Mouse (Mus musculus): ENCODE results near the gene Rec8. TPM values are rescaled to one million over a fixed set of nuclear protein-coding genes. Genes with fewer than 3 reads are reported as not detected.

Rec8 gene
- polyA plus RNA-seq, 1 experiment from 2014 or later, result not detected

GRCm38 (mm10) chr14:55580731-55581130, 37.1 kb upstream of the Rec8 start:
- CTCF ChIA-PET, result no interaction called here
- POLR2A ChIA-PET, result no interaction called here
- DNase-seq (ENCODE audit: low read depth, low spot score) (no peak), ATAC-seq (no peak)
- no peaks in the 10 kb centered on the region for H3K27me3 ChIP-seq
- in situ Hi-C loops (cut with MboI; ENCODE audit: low pct_unique_long_range_greater_than_20kb), result loop anchor here (25.0 kb wide), 1 partner anchor 693 kb away; the partner anchor contains the start of genes Bcl2l2, Gm20521, Pabpn1 and Ppp1r3e
- TF ChIP-seq CTCF (IDR thresholded peaks at IDR 0.05), result no peak

- in situ Hi-C loops (cut with MboI; ENCODE audit: low pct_unique_long_range_greater_than_20kb), result loop anchor here (25.0 kb wide), 1 partner anchor 695 kb away; the partner anchor contains the start of genes Bcl2l2, Gm20521, Pabpn1 and Ppp1r3e
- ATAC-seq (peak; percentile 49), DNase-seq (ENCODE audit: low read depth, low spot score) (no peak)
- POLR2A ChIA-PET, result interaction anchor here (1.8 kb wide), 1 partner anchor 21 kb away, joined by 8 read pairs; the partner anchor contains the start of gene A730061H03Rik
- H3K27me3 ChIP-seq, result no peaks in the 10 kb centered on the region
- CTCF ChIA-PET, result interaction anchor here (1.2 kb wide), 1 partner anchor 30 kb away, joined by 3 read pairs; no protein-coding TSS in a partner anchor
- no peak for TF ChIP-seq CTCF (IDR thresholded peaks at IDR 0.05)
Observed at GRCm38 (mm10) chr14:55581981-55582681, 35.7 kb upstream of the Rec8 start.

GRCm38 (mm10) chr14:55584303-55584701, 33.5 kb upstream of the Rec8 start:
- no peaks in the 10 kb centered on the region for H3K27me3 ChIP-seq
- in situ Hi-C loops (cut with MboI; ENCODE audit: low pct_unique_long_range_greater_than_20kb), result loop anchor here (25.0 kb wide), 1 partner anchor 697 kb away; the partner anchor contains the start of genes Bcl2l2, Gm20521, Pabpn1 and Ppp1r3e
- ATAC-seq (no peak), DNase-seq (ENCODE audit: low read depth, low spot score) (no peak)
- ChIA-PET CTCF (interaction anchor here (1.1 to 1.5 kb wide), 2 partner anchors 18 to 27 kb away, joined by 3 to 4 read pairs; no protein-coding TSS in a partner anchor), POLR2A (no interaction called here)
- TF ChIP-seq CTCF (IDR thresholded peaks at IDR 0.05), result no peak

- CTCF ChIA-PET, result interaction anchor here (1.1 to 1.5 kb wide), 3 partner anchors 17 to 28 kb away, joined by 3 to 4 read pairs (median 3); no protein-coding TSS in a partner anchor
- no peaks in the 10 kb centered on the region for H3K27me3 ChIP-seq
- ATAC-seq (peak; percentile 25), DNase-seq (ENCODE audit: low read depth, low spot score) (no peak)
- POLR2A ChIA-PET, result no interaction called here
- TF ChIP-seq CTCF (IDR thresholded peaks at IDR 0.05), result no peak
- in situ Hi-C loops (cut with MboI; ENCODE audit: low pct_unique_long_range_greater_than_20kb), result loop anchor here (25.0 kb wide), 1 partner anchor 698 kb away; the partner anchor contains the start of genes Bcl2l2, Gm20521, Pabpn1 and Ppp1r3e
Observed at GRCm38 (mm10) chr14:55584702-55585565, 32.9 kb upstream of the Rec8 start, which contains the start of gene Emc9. TSS of gene Emc9 (minus strand) at chr14:55585302.

GRCm38 (mm10) chr14:55585566-55585960, 32.3 kb upstream of the Rec8 start:
- no peaks in the 10 kb centered on the region for H3K27me3 ChIP-seq
- TF ChIP-seq CTCF (IDR thresholded peaks at IDR 0.05), result no peak
- ChIA-PET CTCF (interaction anchor here (1.1 to 1.5 kb wide), 2 partner anchors 19 to 28 kb away, joined by 3 to 4 read pairs; no protein-coding TSS in a partner anchor), POLR2A (no interaction called here)
- DNase-seq (ENCODE audit: low read depth, low spot score), result no peak
- in situ Hi-C loops (cut with MboI; ENCODE audit: low pct_unique_long_range_greater_than_20kb), result loop anchor here (25.0 kb wide), 1 partner anchor 698 kb away; the partner anchor contains the start of genes Bcl2l2, Gm20521, Pabpn1 and Ppp1r3e
- ATAC-seq, result no peak

GRCm38 (mm10) chr14:55586149-55586548, 31.7 kb upstream of the Rec8 start:
- DNase-seq (ENCODE audit: low read depth, low spot score) (no peak), ATAC-seq (no peak)
- CTCF ChIA-PET, result interaction anchor here (0.7 kb wide), 1 partner anchor 14 kb away, joined by 3 read pairs; no protein-coding TSS in a partner anchor
- in situ Hi-C loops (cut with MboI; ENCODE audit: low pct_unique_long_range_greater_than_20kb), result loop anchor here (25.0 kb wide), 1 partner anchor 699 kb away; the partner anchor contains the start of genes Bcl2l2, Gm20521, Pabpn1 and Ppp1r3e
- H3K27me3 ChIP-seq, result no peaks in the 10 kb centered on the region
- TF ChIP-seq CTCF (IDR thresholded peaks at IDR 0.05), result no peak
- POLR2A ChIA-PET, result no interaction called here

GRCm38 (mm10) chr14:55589271-55589670, 28.6 kb upstream of the Rec8 start:
- no peaks in the 10 kb centered on the region for H3K27me3 ChIP-seq
- in situ Hi-C loops (cut with MboI; ENCODE audit: low pct_unique_long_range_greater_than_20kb), result loop anchor here (25.0 kb wide), 1 partner anchor 702 kb away; the partner anchor contains the start of genes Bcl2l2, Gm20521, Pabpn1 and Ppp1r3e
- POLR2A ChIA-PET, result interaction anchor here (0.7 to 1.4 kb wide), 2 partner anchors 18 to 29 kb away, joined by 3 read pairs; partner anchors contain the start of gene Dcaf11
- no peak for ATAC-seq
- CTCF ChIA-PET, result no interaction called here
- TF ChIP-seq CTCF (IDR thresholded peaks at IDR 0.05), result no peak
- no peak for DNase-seq (ENCODE audit: low read depth, low spot score)

GRCm38 (mm10) chr14:55589771-55590448, 27.9 kb upstream of the Rec8 start:
- DNase-seq (ENCODE audit: low read depth, low spot score) (no peak), ATAC-seq (no peak)
- CTCF ChIA-PET, result interaction anchor here (1.8 to 1.9 kb wide), 2 partner anchors 12 to 34 kb away, joined by 4 to 8 read pairs; partner anchors contain the start of gene Psme1
- POLR2A ChIA-PET, result interaction anchor here (0.7 to 1.5 kb wide), 4 partner anchors 11 to 33 kb away, joined by 3 to 7 read pairs (median 4); partner anchors contain the start of gene Dcaf11
- no peaks in the 10 kb centered on the region for H3K27me3 ChIP-seq
- in situ Hi-C loops (cut with MboI; ENCODE audit: low pct_unique_long_range_greater_than_20kb), result loop anchor here (25.0 kb wide), 1 partner anchor 703 kb away; the partner anchor contains the start of genes Bcl2l2, Gm20521, Pabpn1 and Ppp1r3e
- no peak for TF ChIP-seq CTCF (IDR thresholded peaks at IDR 0.05)

- in situ Hi-C loops (cut with MboI; ENCODE audit: low pct_unique_long_range_greater_than_20kb), result loop anchor here (25.0 kb wide), 1 partner anchor 704 kb away; the partner anchor contains the start of genes Bcl2l2, Gm20521, Pabpn1 and Ppp1r3e
- no peak for TF ChIP-seq CTCF (IDR thresholded peaks at IDR 0.05)
- POLR2A ChIA-PET, result interaction anchor here (1.0 to 1.5 kb wide), 4 partner anchors 12 to 34 kb away, joined by 3 to 7 read pairs (median 4); partner anchors contain the start of genes A730061H03Rik and Dcaf11
- CTCF ChIA-PET, result interaction anchor here (0.7 to 1.9 kb wide), 4 partner anchors 11 to 38 kb away, joined by 3 to 8 read pairs (median 4); partner anchors contain the start of gene Psme1
- no peaks in the 10 kb centered on the region for H3K27me3 ChIP-seq
- ATAC-seq (peak; percentile 94), DNase-seq (ENCODE audit: low read depth, low spot score) (peak; percentile 94)
Observed at GRCm38 (mm10) chr14:55590748-55591330, 27.0 kb upstream of the Rec8 start, which contains the start of gene Psme2. TSS of gene Psme2 (minus strand) at chr14:55591113.
